Mouse (Mus musculus): ENCODE results near the gene Dpf3.
A peak's percentile ranks its signal among the peaks of the same experiment; 100 is the strongest.

The Dpf3 gene

DNA sequence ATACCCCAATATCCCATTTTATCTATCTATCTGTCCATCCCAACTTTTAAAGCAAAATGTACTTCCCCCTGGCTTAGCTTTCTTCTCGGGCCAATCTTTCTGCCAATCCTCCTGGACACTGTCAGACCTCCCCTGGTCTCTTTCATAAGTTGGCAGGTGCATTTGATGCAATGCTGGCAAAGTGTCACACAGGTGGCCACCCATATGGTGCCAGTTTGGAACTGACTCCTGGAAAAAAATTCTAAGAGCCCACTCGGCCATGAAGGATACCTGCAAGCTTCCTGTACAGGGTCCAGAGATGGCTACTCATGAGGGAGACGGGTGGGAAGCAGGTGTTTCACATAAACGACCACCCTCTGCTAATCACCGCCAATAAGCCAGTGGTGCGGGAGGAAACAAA lies 307.0 kb downstream of the Dpf3 start:
- TF ChIP-seq GATA4 (IDR thresholded peaks at IDR 0.05; ENCODE audit: insufficient replicate concordance, low read length), result no peak

DNA sequence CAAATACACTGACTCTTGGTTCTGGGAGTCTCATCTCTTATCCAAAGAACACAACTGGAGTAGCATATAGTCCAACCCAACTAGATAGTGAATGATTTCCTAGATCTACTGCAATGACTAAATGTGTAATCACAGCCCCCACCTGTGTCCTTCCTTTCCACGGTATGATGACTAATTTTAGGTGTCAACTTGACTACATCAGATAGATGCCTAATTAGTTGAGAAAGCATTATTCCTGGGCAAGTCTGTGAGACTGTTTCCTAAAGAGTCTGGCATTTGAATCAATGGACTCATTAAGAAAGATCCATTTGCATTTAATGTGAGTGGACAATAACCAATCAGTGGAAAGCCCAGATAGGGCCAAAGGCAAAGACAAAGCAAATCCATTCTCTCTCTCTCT lies 307.7 kb downstream of the Dpf3 start:
- TF ChIP-seq GATA4 (IDR thresholded peaks at IDR 0.05; ENCODE audit: insufficient replicate concordance, low read length), result no peak

DNA sequence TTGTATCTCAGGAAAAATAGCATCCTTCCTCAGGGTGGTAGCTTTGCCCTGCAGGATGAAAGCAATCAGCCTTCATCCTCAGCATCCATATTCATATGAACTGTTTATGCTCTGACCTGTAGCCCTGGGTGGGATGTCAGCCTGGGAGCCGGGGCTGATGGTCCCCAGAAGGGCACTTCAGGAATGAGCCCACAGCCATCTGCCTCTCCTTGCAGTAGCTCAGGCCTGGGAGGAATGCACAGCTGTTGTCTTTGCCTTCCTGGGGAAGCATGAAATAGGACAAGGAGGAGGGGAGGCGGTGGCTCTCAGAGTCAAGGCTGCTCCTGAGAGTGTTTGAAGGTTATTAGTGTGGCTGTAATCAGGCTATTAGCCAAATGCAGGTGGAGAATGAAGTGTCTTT lies 308.7 kb downstream of the Dpf3 start:
- TF ChIP-seq GATA4 (IDR thresholded peaks at IDR 0.05; ENCODE audit: insufficient replicate concordance, low read length), result no peak

DNA sequence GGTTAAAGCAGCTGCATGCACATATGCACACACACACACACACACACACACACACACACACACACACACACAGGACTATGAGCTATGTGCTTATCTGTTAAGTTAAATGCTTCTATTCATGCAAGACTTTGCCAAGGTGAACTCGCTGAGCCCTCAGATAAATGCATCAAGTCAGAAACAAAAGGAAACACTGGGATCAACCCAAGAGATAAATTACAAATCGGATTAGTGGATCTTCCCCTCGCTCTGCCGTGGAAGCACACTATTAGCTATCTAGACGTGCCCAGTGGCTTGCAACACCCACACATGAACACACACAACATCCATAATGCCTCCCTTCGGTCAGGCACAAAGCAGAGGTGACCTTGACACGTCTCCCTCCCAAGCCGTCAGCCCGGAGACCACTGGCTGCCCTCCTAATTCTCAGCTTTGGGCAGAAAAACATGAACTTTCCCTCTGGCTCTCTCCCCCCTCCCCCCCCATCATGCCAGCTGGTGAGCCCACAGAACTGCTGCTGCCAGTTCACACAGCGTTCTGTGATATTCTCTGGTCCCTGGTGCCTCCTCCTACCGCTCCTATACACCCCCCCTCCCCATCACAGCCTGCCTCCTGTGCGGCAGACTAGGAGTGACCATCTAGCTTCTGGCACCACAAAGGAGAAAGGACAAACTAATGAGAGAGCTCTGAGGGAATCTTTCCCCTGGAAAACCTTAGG lies 317.9 kb downstream of the Dpf3 start:
- peak; percentile 67; the same call in 1 of the 2 replicates for TF ChIP-seq GATA4 (IDR thresholded peaks at IDR 0.05; ENCODE audit: insufficient replicate concordance, low read length)

DNA sequence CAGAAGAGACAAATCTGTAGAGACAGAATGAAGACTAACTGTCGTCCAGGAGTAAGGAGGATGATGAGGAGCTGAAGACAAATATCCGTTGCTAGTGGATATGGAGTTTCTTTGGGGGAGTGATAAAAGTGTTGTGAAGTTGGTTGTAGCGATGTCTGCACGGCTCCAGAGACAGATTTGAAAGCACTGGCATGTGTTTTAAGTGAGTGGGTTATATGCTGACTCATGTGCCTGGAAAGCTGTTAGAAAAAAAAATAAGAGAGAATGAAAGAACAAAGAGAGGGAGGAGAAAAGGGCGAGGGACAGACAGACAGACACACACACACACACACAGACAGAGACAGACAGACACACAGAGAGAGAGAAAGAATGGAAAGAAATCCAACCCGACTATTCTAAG lies 319.2 kb downstream of the Dpf3 start:
- no peak for TF ChIP-seq GATA4 (IDR thresholded peaks at IDR 0.05; ENCODE audit: insufficient replicate concordance, low read length)

DNA sequence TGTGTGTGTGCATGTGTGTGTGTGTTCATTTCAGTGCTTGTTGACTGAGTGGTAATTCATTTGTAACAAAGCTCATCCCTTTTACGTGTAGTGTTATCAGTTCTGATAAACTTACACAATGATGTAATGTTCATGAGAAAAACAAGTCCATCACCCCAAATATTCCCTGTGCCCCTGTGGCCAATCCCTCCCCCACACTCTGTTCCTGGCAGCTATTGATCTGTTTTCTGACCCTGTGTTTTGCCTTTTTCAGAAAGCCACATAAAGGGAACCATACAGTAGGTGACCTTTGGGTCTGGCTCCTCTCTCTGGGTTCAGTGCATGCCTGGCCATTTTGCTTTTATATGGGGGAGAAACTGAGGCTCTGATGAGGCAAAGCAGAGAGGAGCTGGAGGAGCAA lies 322.5 kb downstream of the Dpf3 start:
- TF ChIP-seq GATA4 (IDR thresholded peaks at IDR 0.05; ENCODE audit: insufficient replicate concordance, low read length), result no peak
